Mouse (Mus musculus) left cerebral cortex, adult 18-20 months (tissue): Measurements from ENCODE around the gene Etnk2. TPM values are rescaled to one million over a fixed set of nuclear protein-coding genes. Genes with fewer than 3 reads are reported as not detected.

ENCODE experiments used
- DNase-seq, 2 experiments: peaks; one replicate each; pipeline ENCODE4 v3.0.0; 2021 to 2022; ENCODE audit warnings: low spot score in 2 of 2, mixed read lengths in 1 of 2
- total RNA-seq, 2 experiments: library from RNA; stranded (reverse); gene quantifications; 2 replicates each; pipeline ENCODE4 v1.2.3; 2021

Gene Etnk2
- total RNA-seq, 2 experiments from 2014 or later = 11.2 to 11.6 TPM

DNA sequence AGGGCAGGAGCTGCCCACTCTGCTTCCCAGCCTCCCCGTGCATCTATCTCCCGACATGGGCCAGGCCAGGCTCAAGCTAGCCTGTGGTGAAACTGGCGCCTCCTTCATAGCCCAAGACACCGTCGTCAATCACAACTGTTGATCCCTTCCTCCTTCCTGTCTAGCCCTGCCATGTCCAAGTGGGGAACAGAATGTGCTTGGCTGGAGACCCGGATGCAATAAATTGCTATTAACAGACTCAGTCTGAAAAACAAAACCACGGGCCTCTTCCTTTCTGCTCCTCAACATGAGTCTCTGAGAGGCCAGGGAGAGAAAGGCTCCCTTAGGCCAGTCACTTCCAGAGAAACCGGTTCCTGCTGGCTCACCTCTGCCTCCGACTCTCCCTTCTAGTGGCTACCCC, 49.6 kb downstream of the Etnk2 start:
- DNase-seq = no peak

DNA sequence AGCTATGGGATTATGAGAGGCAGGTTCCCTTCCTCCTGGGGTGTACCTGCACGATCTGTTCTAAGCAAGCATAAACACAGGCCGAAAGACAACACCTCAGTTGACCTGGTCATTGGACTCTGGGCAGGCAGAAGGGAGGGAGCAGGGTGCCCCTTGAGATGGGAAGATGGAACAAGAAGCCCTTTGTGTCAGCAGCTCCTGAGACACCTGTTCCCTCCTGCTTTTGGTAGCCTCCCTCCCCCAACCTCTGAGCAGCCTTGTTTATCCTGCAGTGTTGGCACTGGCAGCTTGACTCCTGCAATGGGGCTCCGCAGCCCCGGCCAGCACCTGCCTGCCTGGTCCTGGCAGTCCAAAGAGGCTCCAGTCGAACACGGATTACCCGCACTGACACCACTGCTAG, 51.7 kb downstream of the Etnk2 start:
- DNase-seq = no peak

DNA sequence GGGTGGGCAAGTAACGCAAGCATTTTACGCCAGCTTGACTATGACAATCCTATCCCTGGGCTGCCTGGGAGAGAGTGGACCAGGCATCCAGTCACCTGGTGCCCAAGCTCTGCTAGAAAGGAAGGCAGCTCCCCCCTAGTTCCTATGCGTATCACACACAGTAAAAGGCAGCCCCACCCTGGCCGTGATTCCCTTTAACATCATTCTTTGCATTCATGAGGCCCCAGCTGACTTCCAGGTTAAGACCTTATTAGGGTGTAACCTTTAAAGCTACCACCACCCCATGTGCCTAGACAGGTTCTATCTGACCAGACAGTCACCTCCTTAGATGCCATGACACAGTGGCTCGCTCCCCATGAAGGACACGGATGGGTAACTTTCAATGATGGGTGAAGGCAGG, 52.1 kb downstream of the Etnk2 start:
- no peak for DNase-seq

DNA sequence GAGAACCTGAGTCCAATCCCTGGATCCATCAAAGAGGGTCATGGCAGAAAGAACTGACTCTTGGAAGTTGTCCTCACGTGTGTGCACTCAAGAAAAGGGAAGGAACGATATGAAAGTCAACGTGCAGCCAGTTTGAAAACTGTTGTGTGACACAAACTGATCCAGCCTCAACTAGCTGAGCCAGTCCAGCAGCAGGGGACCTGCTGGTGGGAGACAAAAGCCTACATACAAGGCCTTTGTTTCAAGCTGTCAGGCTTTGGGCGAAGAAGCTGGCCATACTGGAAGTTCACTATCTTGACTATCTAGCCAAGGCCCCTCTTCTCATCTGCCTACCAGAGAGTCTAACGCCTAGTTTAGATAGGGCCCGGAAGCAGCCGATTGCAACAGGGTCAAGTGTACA, 53.1 kb downstream of the Etnk2 start:
- no peak for DNase-seq

DNA sequence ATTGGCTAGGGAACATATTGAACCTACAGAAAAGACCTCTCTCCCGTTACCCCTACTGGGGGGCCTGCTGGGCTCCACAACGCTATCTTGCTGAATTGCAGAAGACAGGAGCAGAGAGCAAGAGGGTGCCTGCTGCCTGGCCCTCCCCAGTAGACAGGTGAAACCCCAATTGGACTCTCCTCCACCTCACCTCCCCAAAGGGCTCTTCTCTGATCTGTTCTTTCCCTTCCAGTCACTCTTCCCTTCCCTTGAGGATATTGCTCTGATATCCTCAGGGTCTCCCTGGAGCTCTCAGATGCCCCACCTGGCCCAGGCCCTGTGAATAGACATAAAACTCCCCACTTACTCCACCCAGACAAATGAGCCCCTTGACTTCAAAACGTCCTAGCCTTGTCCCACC, 53.7 kb downstream of the Etnk2 start:
- DNase-seq = no peak

DNA sequence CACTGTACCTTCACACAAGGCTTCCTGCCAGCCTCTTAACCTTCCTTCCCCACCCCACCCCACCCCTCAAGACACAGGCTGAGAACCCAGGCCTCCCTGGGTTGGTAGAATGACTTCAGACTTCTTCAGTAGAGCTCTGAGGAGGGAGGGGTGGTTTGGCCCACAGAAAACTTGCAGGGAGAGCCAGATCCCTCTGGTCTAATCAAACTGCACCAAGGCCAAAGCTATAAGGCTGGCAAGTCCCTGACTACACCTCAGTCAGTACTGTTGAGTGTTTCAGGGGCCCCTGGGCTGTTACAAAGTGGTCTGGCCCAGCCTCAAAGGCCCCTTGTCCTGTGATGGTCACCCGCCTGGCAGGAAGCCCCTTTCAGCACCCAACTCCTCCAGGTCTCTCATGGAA, 54.2 kb downstream of the Etnk2 start:
- no peak for DNase-seq

DNA sequence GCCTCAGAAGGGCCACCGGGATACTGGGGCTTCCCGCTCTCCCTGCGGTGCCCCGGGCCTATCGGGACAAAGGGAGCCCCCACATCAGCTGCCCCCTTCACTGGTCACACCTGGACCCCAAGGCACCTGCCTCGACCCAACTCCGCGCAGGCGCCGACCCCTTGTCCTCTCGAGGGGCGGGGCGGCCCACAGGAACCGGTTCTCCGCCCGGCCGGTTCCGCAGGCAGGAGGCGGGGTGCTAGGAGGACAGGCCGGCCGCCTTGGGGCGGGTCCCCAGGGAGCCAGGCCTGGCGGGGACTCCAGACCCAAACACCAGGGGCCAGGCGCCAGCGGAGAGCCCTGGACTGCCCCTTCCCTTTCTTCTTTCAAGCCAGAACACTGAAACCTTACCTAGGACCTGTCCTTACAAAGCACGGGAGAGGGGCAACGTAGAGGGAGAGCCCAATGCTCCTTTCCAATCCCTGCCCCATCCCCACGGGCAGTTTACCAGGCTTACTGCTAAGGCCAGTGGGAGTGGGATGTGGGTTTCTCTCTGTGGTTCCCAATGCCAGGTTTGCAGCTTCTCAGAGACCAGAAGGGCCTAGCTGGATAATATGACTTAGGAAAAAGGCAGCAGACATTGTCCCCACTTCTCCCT, 54.9 kb downstream of the Etnk2 start:
- no peak for DNase-seq

DNA sequence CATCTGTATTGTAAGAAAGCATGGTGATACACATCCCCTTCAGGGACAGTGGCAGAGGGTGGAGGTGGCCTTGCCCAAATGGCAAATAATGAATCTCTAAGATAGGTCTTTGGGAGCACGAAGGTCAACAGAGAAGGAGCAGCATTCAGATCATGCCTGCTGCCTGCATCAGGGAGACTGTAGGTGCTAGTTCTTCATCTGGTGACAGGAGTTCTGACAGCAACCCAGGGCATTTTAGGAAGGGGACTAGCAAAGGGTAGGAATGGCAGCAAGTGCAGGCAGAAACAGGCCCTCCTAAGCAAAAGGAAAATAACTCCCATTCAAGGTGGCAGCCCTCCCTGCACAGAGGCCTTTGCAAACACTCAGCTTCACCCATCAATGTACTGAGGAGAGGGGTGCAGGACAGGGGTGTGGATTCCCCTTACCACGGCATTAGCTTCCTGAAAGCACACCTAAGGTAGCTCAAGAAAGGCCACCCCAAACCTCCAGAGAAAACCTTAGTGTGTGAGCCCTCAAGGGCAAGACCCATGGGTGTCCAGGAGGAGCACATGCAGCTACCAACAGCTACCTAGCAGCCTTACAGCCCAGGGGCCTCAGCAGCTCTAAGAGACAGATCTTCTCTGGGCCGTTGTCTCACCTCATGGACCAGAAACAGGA, 55.9 kb downstream of the Etnk2 start:
- no peak for DNase-seq

DNA sequence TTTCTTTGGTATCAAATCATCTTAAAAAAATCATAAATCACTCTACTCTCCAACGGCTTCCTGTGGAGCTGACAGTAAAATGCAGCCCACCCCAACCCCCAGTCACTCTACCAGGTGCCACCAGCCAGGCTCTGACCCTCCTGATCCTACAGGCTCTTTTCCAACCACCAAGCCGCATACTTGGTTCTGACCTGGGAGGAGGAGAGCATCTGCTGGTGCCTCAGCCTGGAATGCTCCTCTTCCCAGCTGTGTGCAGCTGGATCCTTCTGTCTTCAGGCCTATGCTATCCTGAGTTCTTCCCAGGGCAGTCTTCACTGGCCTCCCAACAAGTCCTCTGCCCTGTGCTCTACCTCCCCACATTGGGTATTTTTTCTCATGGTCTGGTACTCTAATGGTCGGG, 57.1 kb downstream of the Etnk2 start:
- DNase-seq = no peak

DNA sequence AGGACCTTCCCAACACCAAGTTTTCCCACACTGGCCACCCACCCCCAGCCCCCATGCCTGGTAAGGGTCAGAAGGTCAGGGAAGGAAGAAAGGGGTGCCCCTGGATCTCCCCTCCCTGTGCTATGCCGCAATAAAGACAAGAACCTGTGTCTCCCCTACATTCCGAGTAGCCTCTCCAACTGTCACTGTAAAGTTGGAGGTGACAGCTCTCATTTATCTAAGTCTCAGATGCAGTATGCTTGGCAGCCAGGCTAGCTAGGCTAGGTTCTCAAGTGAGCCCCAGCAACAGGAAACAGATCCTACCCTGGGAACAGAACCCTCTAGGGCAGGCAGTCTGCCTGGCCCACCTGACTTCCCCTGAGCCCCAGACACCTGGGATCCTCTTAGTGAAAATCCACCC, 57.7 kb downstream of the Etnk2 start:
- no peak for DNase-seq

DNA sequence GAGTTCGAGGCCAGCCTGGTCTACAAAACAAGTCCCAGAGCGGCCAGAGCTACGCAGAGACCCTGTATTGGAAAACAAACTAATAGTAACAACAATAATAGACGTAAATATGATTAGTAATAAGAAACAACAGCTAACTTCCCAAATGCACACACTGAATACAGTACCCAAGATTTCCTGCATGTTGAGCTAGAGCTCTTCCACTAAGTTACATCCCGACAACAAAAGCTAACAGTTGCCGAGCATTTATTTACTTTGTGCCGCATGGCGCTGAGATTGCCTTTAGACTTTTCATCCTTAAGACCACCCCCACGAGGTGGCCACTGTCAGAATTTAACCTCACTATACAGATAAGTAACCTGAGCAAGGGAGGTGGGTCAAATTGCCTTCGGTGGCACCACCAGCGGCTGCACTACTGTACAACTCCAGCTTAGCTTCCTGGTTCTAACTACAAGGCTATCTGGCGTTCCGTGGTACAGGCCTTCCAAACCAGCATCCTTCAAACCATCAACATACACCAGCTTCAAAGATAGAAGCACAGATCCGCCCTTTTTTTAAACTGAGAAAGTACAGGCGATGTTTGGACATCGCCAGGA, 58.7 kb downstream of the Etnk2 start:
- DNase-seq = no peak

DNA sequence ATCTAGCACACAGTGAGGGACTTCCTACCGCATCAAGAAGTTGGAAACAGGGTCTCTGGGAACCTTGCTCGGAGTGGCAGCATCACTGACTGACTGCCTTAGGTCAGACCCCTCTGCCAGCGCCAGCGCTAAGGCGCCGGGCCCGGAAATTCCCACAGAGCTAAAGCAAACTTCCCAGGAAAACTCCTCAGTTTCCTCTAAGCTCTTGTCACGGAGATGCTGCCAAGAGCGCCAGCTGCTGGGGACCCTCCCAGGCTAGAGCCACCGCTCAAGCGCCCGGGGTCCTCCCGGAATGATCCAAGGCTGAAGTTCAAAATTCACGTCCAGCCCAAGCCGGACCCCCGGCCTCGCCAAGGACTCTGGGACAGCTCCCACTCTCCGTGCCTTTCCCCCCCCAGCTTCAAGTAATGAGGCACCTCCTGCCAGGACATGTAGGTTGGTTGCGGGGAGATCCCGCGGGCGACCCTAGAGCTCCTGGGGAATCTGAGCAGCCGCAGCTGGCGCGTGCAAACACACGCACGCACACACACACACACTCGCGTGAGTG, 59.3 kb downstream of the Etnk2 start:
- DNase-seq = no peak

DNA sequence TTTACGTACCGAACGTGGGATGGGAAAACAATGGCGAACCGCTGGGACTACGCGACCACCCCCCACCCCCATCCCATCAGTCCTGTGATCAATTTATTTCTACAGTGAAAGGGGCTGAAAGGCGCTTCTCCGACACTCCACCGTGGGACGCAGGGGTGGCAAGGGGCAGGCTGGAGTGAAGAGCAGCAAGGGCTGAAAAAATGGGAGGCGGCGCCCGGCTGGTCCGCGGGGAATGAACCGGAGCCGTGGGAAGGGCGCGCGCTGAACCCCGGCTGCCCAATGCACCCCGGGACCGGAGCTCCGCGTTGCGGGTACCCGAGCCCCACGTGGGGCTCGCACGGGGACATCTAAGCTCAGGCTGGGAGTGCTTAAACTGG, 59.8 kb downstream of the Etnk2 start:
- no peak for DNase-seq

DNA sequence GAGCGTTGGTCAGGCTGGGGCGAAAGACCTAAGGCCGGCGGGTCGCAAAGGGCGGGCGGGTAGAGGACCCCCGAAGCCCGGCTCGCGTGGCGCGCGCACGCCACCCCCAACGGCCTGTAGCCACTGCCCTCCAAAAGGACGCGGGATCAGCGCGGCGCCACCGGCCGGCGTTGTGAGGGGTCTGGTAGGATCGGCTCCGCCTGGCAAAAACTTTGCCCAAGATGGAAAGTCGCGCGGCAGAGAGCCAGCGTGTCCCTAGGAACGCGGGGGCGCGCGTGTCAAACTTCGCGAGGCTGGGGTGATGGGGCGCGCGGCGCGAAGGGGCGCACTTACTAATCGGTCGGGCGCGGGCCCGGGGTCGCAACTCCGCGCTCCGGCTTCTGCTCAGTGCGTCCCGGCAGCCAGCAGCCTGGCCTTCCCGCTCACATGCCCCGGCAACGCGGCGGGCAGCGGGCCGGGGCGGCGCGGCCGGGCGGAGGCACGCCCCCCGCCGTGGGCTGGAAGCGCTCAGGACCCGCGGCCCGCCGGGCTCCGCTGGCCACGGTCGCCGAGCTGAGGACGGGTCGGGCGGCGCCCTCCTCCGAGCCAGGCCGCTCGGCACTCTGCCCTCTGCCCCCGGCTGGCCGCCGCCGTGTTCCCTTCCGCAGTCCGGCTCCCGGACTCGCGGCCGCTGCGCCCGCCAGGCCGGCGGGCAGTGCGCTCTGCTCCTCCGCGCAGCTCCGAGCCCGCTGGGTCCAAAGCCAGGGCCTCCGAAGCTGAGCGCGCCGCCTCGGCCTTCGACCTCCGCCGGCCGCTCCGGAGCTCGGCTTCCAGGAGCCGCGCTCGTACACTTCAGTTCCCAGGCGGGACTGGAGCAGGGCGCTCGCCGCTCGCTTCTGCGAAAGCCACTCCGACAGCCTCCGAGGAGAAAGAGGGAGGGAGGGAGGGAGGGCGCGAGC, 60.4 kb downstream of the Etnk2 start, which contains the start of gene Sox13:
Sox13 (minus strand) TSS at position 835 of the 938 bp plus-strand sequence.
- peak; percentile 21 to 27 for DNase-seq

DNA sequence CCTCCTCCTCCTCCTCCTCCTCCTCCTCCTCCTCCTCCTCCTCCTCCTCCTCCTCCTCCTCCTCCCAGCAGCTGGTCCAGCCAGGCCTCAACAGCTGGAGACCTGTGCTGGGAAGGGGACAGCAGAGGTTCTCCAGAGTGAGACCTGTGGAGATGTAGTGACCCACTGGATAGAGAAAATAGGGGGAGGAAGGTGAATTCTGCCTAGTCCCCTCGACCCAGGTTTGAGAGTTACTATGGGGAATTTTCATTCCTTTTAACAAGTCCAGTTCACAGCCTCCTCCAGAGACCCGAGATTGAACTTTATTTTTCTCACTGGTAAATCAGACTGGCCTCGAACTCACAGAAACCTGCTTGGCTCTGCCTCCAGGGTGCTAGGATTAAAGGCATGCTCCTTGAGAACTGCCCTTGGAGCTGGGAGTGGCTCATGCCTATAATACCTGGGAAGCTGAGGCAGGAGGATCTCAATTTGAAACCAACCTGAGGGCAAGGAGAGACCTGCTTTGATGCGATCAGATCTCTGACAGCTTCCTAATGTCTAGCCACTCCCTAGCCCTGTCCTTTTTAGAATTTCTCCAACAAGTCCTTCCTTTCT, 61.3 kb downstream of the Etnk2 start:
- no peak for DNase-seq

Other genes starting within 250 kb of the Etnk2 start
- 10 to 100 TPM; 44.6 to 49.3 TPM for gene Ppp1r15b, start 232.4 kb upstream of the Etnk2 start, total RNA-seq
- 10 to 100 TPM; 78.2 to 91.1 TPM for gene Plekha6, start 199.4 kb upstream of the Etnk2 start, total RNA-seq
- gene Golt1a, start 53.8 kb upstream of the Etnk2 start, total RNA-seq = 1 to 10 TPM in 1 of 2 experiments, not detected in 1; 1.1 TPM
- gene Kiss1, start 41.7 kb upstream of the Etnk2 start, total RNA-seq = not detected
- not detected for gene Ren1, start 13.1 kb upstream of the Etnk2 start, total RNA-seq
- gene Sox13, start 60.8 kb downstream of the Etnk2 start, total RNA-seq = 10 to 100 TPM in 1 of 2 experiments, 1 to 10 TPM in 1; 9.2 to 11.9 TPM
- 10 to 100 TPM; 58.7 to 64.4 TPM for gene Snrpe, start 246.7 kb downstream of the Etnk2 start, total RNA-seq